Mouse (Mus musculus): ENCODE measurements around the gene Oat. TPM values are rescaled to one million over a fixed set of nuclear protein-coding genes. Genes with fewer than 3 reads are reported as not detected.

Oat gene
- polyA plus RNA-seq, 1 experiment from 2014 or later: 107 TPM

DNA sequence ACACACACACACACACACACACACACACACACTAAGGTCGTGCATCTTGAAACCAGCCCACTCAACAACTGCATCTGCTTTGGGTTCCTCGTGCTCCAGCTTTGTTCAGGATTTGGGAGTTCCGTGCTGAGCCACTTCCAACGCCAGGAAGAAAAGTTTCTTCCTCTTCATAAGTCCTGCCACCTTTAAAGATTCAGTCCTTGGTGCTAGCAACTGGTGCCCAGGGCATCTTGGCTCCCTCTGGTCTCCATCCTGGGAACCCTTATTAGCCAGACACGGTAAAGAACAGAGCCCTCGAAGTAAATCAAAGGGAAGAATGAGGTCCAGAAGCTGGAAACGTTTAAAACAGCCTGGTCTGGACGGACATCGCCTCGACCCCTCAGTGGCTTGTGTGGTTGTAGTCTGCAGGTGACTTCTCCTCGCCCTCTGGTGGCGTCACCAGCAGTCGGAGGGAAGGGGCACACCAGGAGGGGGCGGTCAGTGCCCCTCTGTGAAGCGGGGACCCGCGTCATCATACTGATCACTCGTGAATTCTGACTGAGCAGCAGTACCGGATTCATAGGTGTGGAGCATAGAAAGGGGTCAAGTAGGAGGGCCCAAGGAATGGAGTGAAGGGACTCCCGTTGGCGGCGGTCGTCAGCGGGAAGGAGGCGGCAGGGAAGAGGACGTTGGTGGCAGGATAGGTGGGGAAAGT, 20.5 kb upstream of the Oat start:
- no peaks in the 10 kb centered on the region for H3K9me3 ChIP-seq (ENCODE audit: control insufficient read depth, low read length)
- peak overlapping the region; percentile 43 for H3K4me3 ChIP-seq (replicated peaks; ENCODE audit: low read length)
- ATAC-seq (ENCODE audit: low FRiP score) (no peak), DNase-seq (ENCODE audit: low spot score) (no peak)
- H3K9ac ChIP-seq: peak overlapping the region; percentile 41; the same call in 1 of the 2 replicates
- no peaks in the 10 kb centered on the region for H3K36me3 ChIP-seq (replicated peaks; ENCODE audit: control insufficient read depth, insufficient read depth)
- no peak overlapping the region for H3K27ac ChIP-seq
- peak overlapping the region; percentile 85 for H3K4me2 ChIP-seq (replicated peaks)
- peaks cover 28% of the 10 kb centered on the region for H3K4me1 ChIP-seq (replicated peaks; ENCODE audit: control insufficient read depth, insufficient read depth, low read length)
- peaks cover 67% of the 10 kb centered on the region for H3K27me3 ChIP-seq (ENCODE audit: control insufficient read depth, insufficient read depth, low read length)
- WGBS: 9% methylated on average over 26 of the region's 26 CpGs

DNA sequence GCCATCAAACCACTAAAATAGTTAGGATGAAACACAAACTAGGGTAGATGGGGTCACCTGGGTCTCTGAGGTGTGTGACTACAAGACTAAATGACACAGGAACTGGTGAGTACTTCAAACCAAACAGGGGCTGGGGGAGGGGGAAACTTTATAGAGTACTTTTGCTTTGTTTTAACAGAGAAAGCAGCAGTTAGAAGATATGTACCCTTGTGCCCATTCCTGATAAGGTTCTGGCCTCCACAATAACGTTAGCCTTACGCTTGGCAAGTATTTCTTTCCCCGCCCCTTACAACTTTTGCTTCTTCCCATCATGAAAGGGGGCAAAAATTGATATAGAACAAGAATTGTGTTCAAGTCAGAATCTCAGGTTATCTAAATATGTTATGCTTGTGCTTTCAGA, 19.6 kb upstream of the Oat start:
- Histone ChIP-seq H3K27me3 (ENCODE audit: control insufficient read depth, insufficient read depth, low read length) (peaks cover 58% of the 10 kb centered on the region), H3K4me1 (replicated peaks; ENCODE audit: control insufficient read depth, insufficient read depth, low read length) (peaks cover 28% of the 10 kb centered on the region), H3K9ac (no peak overlapping the region), H3K9me3 (ENCODE audit: control insufficient read depth, low read length) (no peaks in the 10 kb centered on the region), H3K27ac (no peak overlapping the region), H3K4me3 (replicated peaks; ENCODE audit: low read length) (no peak overlapping the region), H3K4me2 (replicated peaks) (no peak overlapping the region), H3K36me3 (replicated peaks; ENCODE audit: control insufficient read depth, insufficient read depth) (no peaks in the 10 kb centered on the region)
- 89% methylated on average over 3 of the region's 3 CpGs for WGBS
- DNase-seq (ENCODE audit: low spot score): no peak
- no peak for ATAC-seq (ENCODE audit: low FRiP score)

DNA sequence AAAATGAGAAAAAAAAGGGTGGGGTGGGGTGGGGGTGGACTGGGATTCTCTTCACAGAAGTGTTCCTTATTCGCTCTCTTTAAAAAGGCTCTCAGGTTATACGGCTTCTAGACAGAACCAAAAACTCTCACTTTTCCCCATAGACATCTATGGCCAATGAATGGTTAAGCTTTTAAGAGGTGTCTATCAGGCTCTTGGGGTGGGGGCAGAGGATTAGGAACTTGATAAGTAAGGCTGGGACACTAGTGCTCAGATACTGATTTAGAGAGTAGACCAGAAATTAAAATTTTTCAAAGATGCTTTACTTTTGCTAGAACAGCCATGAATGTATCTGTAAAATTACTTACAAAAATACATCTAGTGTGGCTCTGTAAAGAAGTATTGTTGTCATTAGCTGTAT, 18.1 kb upstream of the Oat start:
- 93% methylated on average over 2 of the region's 2 CpGs for WGBS

DNA sequence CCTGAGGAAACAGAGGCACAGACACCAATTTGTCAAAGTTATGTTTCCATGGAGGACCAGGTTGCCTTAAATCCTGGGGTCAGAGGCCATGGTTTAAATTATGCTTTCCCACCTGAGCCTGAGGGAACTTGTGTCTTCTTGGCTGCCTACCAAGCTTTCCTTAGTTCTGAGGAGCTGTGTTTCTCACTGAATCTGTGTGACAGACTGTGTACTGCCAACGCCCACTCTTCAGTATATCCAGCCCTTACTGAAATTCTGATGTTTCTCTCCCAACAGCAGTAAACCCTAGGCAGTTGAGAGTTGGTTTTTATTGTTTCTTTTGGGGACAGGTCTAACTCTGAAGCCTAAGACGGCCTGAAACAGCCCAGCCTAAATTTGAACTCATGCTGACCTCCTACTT, 17.6 kb upstream of the Oat start:
- ATAC-seq (ENCODE audit: low FRiP score) (no peak), DNase-seq (ENCODE audit: low spot score) (no peak)
- no peaks in the 10 kb centered on the region for H3K36me3 ChIP-seq (replicated peaks; ENCODE audit: control insufficient read depth, insufficient read depth)
- no peak overlapping the region for H3K4me3 ChIP-seq (replicated peaks; ENCODE audit: low read length)
- H3K27ac ChIP-seq: no peak overlapping the region
- H3K4me2 ChIP-seq (replicated peaks): no peak overlapping the region
- 75% methylated on average over 2 of the region's 2 CpGs for WGBS
- no peaks in the 10 kb centered on the region for H3K9me3 ChIP-seq (ENCODE audit: control insufficient read depth, low read length)
- no peak overlapping the region for H3K9ac ChIP-seq
- peaks cover 15% of the 10 kb centered on the region for H3K4me1 ChIP-seq (replicated peaks; ENCODE audit: control insufficient read depth, insufficient read depth, low read length)
- H3K27me3 ChIP-seq (ENCODE audit: control insufficient read depth, insufficient read depth, low read length): peaks cover 37% of the 10 kb centered on the region

More for the DNA sequence above, 18.1 kb upstream of the Oat start:
- no peaks in the 10 kb centered on the region for H3K36me3 ChIP-seq (replicated peaks; ENCODE audit: control insufficient read depth, insufficient read depth)
- no peak overlapping the region for H3K4me3 ChIP-seq (replicated peaks; ENCODE audit: low read length)
- H3K9me3 ChIP-seq (ENCODE audit: control insufficient read depth, low read length): no peaks in the 10 kb centered on the region
- no peak overlapping the region for H3K27ac ChIP-seq
- peaks cover 43% of the 10 kb centered on the region for H3K27me3 ChIP-seq (ENCODE audit: control insufficient read depth, insufficient read depth, low read length)
- no peak overlapping the region for H3K4me2 ChIP-seq (replicated peaks)
- no peak overlapping the region for H3K9ac ChIP-seq
- no peak for DNase-seq (ENCODE audit: low spot score)
- peaks cover 17% of the 10 kb centered on the region for H3K4me1 ChIP-seq (replicated peaks; ENCODE audit: control insufficient read depth, insufficient read depth, low read length)
- no peak for ATAC-seq (ENCODE audit: low FRiP score)

DNA sequence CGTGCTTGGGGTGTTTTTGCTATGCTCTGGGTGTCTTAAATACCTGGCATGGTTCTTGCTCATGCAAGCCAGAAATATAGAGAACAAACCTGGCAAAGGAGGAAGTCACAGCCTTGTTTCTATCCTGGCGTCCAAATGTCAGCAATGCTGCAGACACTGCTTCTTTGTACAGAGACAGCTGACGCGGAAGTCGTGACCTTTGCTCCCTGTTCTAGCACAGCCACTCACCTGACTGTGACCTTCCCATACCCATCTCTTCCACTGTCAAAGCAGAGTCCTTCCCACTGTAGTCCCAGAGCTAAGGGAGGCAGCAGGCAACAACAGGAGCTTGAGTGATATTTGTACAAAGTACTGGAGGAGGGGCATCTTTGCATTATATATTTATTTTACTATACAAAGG, 13.4 kb upstream of the Oat start:
- no peaks in the 10 kb centered on the region for H3K4me1 ChIP-seq (replicated peaks; ENCODE audit: control insufficient read depth, insufficient read depth, low read length)
- H3K36me3 ChIP-seq (replicated peaks; ENCODE audit: control insufficient read depth, insufficient read depth): no peaks in the 10 kb centered on the region
- no peak overlapping the region for H3K9ac ChIP-seq
- ATAC-seq (ENCODE audit: low FRiP score) (no peak), DNase-seq (ENCODE audit: low spot score) (no peak)
- no peak overlapping the region for H3K4me2 ChIP-seq (replicated peaks)
- no peaks in the 10 kb centered on the region for H3K27me3 ChIP-seq (ENCODE audit: control insufficient read depth, insufficient read depth, low read length)
- 61% methylated on average over 5 of the region's 5 CpGs for WGBS
- H3K9me3 ChIP-seq (ENCODE audit: control insufficient read depth, low read length): no peaks in the 10 kb centered on the region
- no peak overlapping the region for H3K4me3 ChIP-seq (replicated peaks; ENCODE audit: low read length)
- no peak overlapping the region for H3K27ac ChIP-seq

DNA sequence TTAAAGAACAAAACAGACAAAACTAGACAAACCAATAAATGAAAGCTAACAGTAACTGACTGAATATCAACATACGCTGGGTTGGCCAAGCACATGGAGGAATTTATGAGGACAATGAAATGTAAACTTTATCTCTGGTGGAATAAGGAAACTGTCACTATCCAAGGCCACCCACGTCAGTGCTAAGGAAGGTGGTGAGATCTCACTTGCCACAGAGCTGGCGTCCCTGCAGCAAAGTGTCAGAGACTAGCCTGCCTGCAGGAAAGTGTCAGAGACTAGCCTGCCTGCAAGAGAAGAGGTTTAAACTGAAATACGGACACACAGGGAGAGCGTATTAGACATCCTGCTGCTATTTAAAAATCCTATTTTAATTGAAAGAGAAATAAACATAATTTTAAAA, 11.0 kb upstream of the Oat start:
- no peaks in the 10 kb centered on the region for H3K36me3 ChIP-seq (replicated peaks; ENCODE audit: control insufficient read depth, insufficient read depth)
- H3K27me3 ChIP-seq (ENCODE audit: control insufficient read depth, insufficient read depth, low read length): no peaks in the 10 kb centered on the region
- H3K4me1 ChIP-seq (replicated peaks; ENCODE audit: control insufficient read depth, insufficient read depth, low read length): no peaks in the 10 kb centered on the region
- DNase-seq (ENCODE audit: low spot score) (no peak), ATAC-seq (ENCODE audit: low FRiP score) (no peak)
- WGBS: 74% methylated on average over 5 of the region's 5 CpGs
- no peaks in the 10 kb centered on the region for H3K9me3 ChIP-seq (ENCODE audit: control insufficient read depth, low read length)
- no peak overlapping the region for H3K4me2 ChIP-seq (replicated peaks)
- H3K27ac ChIP-seq: no peak overlapping the region
- no peak overlapping the region for H3K9ac ChIP-seq
- no peak overlapping the region for H3K4me3 ChIP-seq (replicated peaks; ENCODE audit: low read length)

DNA sequence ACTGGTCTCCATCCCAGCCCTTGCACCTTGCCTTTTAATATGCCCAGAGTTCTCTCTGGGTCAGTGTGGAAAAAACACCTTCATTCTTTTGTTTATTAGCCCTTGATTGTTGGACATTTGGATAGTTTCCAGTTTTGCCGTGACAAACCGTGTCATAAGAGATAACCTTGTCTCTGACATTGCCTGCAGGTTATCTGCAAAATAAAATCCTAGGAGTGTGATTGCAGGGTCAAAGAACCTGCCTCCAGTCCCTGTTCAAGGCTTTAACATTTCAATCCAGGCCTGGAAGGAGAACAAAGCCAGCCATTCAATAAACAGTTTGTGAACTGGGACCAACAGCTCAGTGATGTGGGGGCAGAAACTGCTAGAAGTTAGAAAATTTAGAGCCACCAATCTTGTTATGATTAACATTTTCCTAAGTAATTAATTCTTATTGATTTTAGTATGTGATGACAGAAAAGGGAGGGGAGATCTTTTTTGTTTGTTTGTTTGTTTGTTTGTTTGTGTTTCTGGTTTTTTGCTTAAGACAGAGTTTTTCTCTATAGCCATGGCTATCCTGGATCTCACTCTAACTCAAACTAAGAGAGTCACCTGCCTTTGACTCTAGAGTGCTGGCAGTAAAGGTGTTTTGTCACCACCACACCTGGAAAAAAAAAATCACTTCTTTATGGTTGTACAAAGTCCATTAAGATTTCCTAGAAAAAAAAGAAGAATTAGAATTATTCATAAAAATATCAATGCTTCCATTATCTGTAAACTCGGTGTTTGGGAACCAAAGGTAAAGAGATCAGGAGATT, 9.7 kb upstream of the Oat start:
- 74% methylated on average over 3 of the region's 3 CpGs for WGBS

DNA sequence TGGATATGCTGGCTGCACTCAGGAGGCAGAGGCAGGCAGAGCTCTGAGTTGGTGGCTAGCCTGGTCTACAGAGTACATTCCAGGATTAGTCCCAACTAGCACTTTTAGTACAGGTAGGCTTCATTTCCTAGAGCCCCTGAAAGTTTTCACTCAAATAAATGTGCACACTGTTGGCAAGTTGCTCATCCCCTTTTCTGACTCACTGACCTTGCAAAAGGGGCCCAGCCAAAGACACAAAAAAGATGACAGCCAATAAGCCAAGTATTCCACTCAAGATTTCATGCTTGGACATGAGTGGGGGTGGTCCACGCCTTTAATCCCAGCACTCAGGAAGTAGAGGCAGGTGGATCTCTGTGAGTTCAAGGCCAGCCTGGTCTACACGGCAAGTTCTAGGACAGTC, 5.2 kb upstream of the Oat start:
- ATAC-seq (ENCODE audit: low FRiP score): no peak
- 91% methylated on average over 2 of the region's 2 CpGs for WGBS
- Histone ChIP-seq H3K27ac (no peak overlapping the region), H3K36me3 (replicated peaks; ENCODE audit: control insufficient read depth, insufficient read depth) (no peaks in the 10 kb centered on the region), H3K9ac (no peak overlapping the region), H3K27me3 (ENCODE audit: control insufficient read depth, insufficient read depth, low read length) (0 out of 2 replicates have a peak, but pooled peaks cover 5% of the 10 kb centered on the region), H3K4me2 (replicated peaks) (no peak overlapping the region), H3K4me3 (replicated peaks; ENCODE audit: low read length) (no peak overlapping the region), H3K9me3 (ENCODE audit: control insufficient read depth, low read length) (no peaks in the 10 kb centered on the region), H3K4me1 (replicated peaks; ENCODE audit: control insufficient read depth, insufficient read depth, low read length) (no peaks in the 10 kb centered on the region)
- no peak for DNase-seq (ENCODE audit: low spot score)

More for the DNA sequence above, 9.7 kb upstream of the Oat start:
- no peak for DNase-seq (ENCODE audit: low spot score)
- ATAC-seq (ENCODE audit: low FRiP score): no peak
- no peaks in the 10 kb centered on the region for H3K4me1 ChIP-seq (replicated peaks; ENCODE audit: control insufficient read depth, insufficient read depth, low read length)
- no peak overlapping the region for H3K4me3 ChIP-seq (replicated peaks; ENCODE audit: low read length)
- no peaks in the 10 kb centered on the region for H3K9me3 ChIP-seq (ENCODE audit: control insufficient read depth, low read length)
- no peak overlapping the region for H3K9ac ChIP-seq
- H3K4me2 ChIP-seq (replicated peaks): no peak overlapping the region
- no peak overlapping the region for H3K27ac ChIP-seq
- no peaks in the 10 kb centered on the region for H3K27me3 ChIP-seq (ENCODE audit: control insufficient read depth, insufficient read depth, low read length)
- no peaks in the 10 kb centered on the region for H3K36me3 ChIP-seq (replicated peaks; ENCODE audit: control insufficient read depth, insufficient read depth)

DNA sequence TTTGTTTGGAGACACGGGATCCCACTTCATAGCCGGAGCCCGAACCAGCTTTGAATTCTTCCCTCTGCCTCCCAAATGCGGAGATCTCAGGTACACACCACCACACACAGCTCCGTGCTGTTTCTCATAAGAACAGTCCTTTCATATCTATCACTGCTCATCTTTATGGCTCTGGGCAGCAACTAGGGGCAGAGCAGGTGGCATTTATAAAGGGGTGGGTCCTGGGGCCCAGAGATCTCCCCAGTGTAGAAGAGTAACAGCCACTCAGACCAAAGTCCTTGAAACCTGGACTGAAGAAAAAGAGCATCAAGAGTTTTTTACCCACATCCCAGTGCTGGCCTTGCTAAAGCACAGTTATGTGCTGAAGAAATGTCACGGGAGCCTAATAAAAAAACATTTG, 4.3 kb upstream of the Oat start:
- Histone ChIP-seq H3K27me3 (ENCODE audit: control insufficient read depth, insufficient read depth, low read length) (0 out of 2 replicates have a peak, but pooled peaks cover 5% of the 10 kb centered on the region), H3K4me2 (replicated peaks) (no peak overlapping the region), H3K27ac (no peak overlapping the region), H3K4me3 (replicated peaks; ENCODE audit: low read length) (no peak overlapping the region), H3K9ac (no peak overlapping the region), H3K4me1 (replicated peaks; ENCODE audit: control insufficient read depth, insufficient read depth, low read length) (peaks cover 1% of the 10 kb centered on the region; the same call in 1 of the 2 replicates), H3K36me3 (replicated peaks; ENCODE audit: control insufficient read depth, insufficient read depth) (no peaks in the 10 kb centered on the region), H3K9me3 (ENCODE audit: control insufficient read depth, low read length) (no peaks in the 10 kb centered on the region)
- WGBS: 83% methylated on average over 6 of the region's 6 CpGs
- ATAC-seq (ENCODE audit: low FRiP score) (no peak), DNase-seq (ENCODE audit: low spot score) (no peak)

Data from hindbrain, embryonic 14.5 days (tissue).